Mouse (Mus musculus): ENCODE measurements around the gene Pknox2. TPM values are rescaled to one million over a fixed set of nuclear protein-coding genes. Genes with fewer than 3 reads are reported as not detected.

Pknox2 gene
- polyA plus RNA-seq, 1 experiment from 2014 or later: 35.0 TPM

GRCm38 (mm10) chr9:37093086-37093485, 54.1 kb downstream of the Pknox2 start:
- no peak overlapping the region for H3K9ac ChIP-seq
- H3K27ac ChIP-seq: no peak overlapping the region
- 6% methylated on average over 5 of the region's 5 CpGs for WGBS
- no peak for ATAC-seq (replicated peaks)
- H3K27me3 ChIP-seq (replicated peaks): no peaks in the 10 kb centered on the region
- no peak overlapping the region for H3K4me3 ChIP-seq
- no peaks in the 10 kb centered on the region for H3K36me3 ChIP-seq (replicated peaks)
- H3K4me1 ChIP-seq: peaks cover 17% of the 10 kb centered on the region
- no peaks in the 10 kb centered on the region for H3K9me3 ChIP-seq
- no peak overlapping the region for H3K4me2 ChIP-seq

GRCm38 (mm10) chr9:37089894-37090652, 57.1 kb downstream of the Pknox2 start:
- Histone ChIP-seq H3K27me3 (replicated peaks) (no peaks in the 10 kb centered on the region), H3K4me2 (no peak overlapping the region), H3K36me3 (replicated peaks) (no peaks in the 10 kb centered on the region), H3K27ac (no peak overlapping the region), H3K9me3 (no peaks in the 10 kb centered on the region), H3K4me3 (no peak overlapping the region), H3K4me1 (peaks cover 17% of the 10 kb centered on the region), H3K9ac (no peak overlapping the region)
- 39% methylated on average over 6 of the region's 6 CpGs for WGBS
- no peak for ATAC-seq (replicated peaks)

GRCm38 (mm10) chr9:37085370-37085769, 61.8 kb downstream of the Pknox2 start:
- ATAC-seq (replicated peaks): no peak
- WGBS: 47% methylated on average over 2 of the region's 2 CpGs
- Histone ChIP-seq H3K4me3 (no peak overlapping the region), H3K4me2 (no peak overlapping the region), H3K27me3 (replicated peaks) (no peaks in the 10 kb centered on the region), H3K27ac (no peak overlapping the region), H3K36me3 (replicated peaks) (no peaks in the 10 kb centered on the region), H3K9ac (no peak overlapping the region), H3K4me1 (no peaks in the 10 kb centered on the region), H3K9me3 (no peaks in the 10 kb centered on the region)

- H3K27me3 ChIP-seq (replicated peaks): no peaks in the 10 kb centered on the region
- no peaks in the 10 kb centered on the region for H3K9me3 ChIP-seq
- H3K4me3 ChIP-seq: no peak overlapping the region
- H3K4me2 ChIP-seq: no peak overlapping the region
- no peaks in the 10 kb centered on the region for H3K36me3 ChIP-seq (replicated peaks)
- H3K4me1 ChIP-seq: peaks cover 6% of the 10 kb centered on the region
- 90% methylated on average over 10 of the region's 10 CpGs for WGBS
- no peak for ATAC-seq (replicated peaks)
- no peak overlapping the region for H3K9ac ChIP-seq
- H3K27ac ChIP-seq: no peak overlapping the region
These were observed 65.0 kb downstream of the Pknox2 start for GRCm38 (mm10) chr9:37082246-37082645.

- H3K36me3 ChIP-seq (replicated peaks): no peaks in the 10 kb centered on the region
- WGBS: 92% methylated on average over 6 of the region's 6 CpGs
- no peak overlapping the region for H3K4me3 ChIP-seq
- H3K4me2 ChIP-seq: no peak overlapping the region
- H3K9ac ChIP-seq: no peak overlapping the region
- no peak overlapping the region for H3K27ac ChIP-seq
- ATAC-seq (replicated peaks): no peak
- H3K4me1 ChIP-seq: peaks cover 20% of the 10 kb centered on the region
- H3K9me3 ChIP-seq: no peaks in the 10 kb centered on the region
- H3K27me3 ChIP-seq (replicated peaks): no peaks in the 10 kb centered on the region
These were observed 66.9 kb downstream of the Pknox2 start for GRCm38 (mm10) chr9:37080309-37080708.

GRCm38 (mm10) chr9:37077063-37077418, 70.2 kb downstream of the Pknox2 start:
- Histone ChIP-seq H3K9ac (no peak overlapping the region), H3K9me3 (no peaks in the 10 kb centered on the region), H3K4me3 (no peak overlapping the region), H3K27me3 (replicated peaks) (no peaks in the 10 kb centered on the region), H3K36me3 (replicated peaks) (no peaks in the 10 kb centered on the region), H3K4me2 (no peak overlapping the region), H3K27ac (peak overlapping the region; percentile 73), H3K4me1 (peaks cover 20% of the 10 kb centered on the region)
- WGBS: 53% methylated on average over 2 of the region's 2 CpGs
- peak; percentile 41; the same call in 1 of the 2 replicates for ATAC-seq (replicated peaks)

- no peak overlapping the region for H3K4me3 ChIP-seq
- no peak overlapping the region for H3K9ac ChIP-seq
- peak; percentile 85 for ATAC-seq (replicated peaks)
- peak overlapping the region; percentile 73 for H3K27ac ChIP-seq
- H3K27me3 ChIP-seq (replicated peaks): no peaks in the 10 kb centered on the region
- no peaks in the 10 kb centered on the region for H3K36me3 ChIP-seq (replicated peaks)
- H3K4me1 ChIP-seq: peaks cover 20% of the 10 kb centered on the region
- no peaks in the 10 kb centered on the region for H3K9me3 ChIP-seq
- 7% methylated on average over 15 of the region's 15 CpGs for WGBS
- H3K4me2 ChIP-seq: 0 out of 2 replicates have a peak overlapping the region, but pooled peaks have one; percentile 15
These were observed 70.7 kb downstream of the Pknox2 start for GRCm38 (mm10) chr9:37076386-37077062.

GRCm38 (mm10) chr9:37075903-37076302, 71.3 kb downstream of the Pknox2 start:
- no peak for ATAC-seq (replicated peaks)
- H3K4me2 ChIP-seq: no peak overlapping the region

GRCm38 (mm10) chr9:37069391-37070312, 77.6 kb downstream of the Pknox2 start:
- WGBS: 94% methylated on average over 6 of the region's 6 CpGs
- no peak for ATAC-seq (replicated peaks)

More at GRCm38 (mm10) chr9:37075903-37076302, 71.3 kb downstream of the Pknox2 start:
- H3K27me3 ChIP-seq (replicated peaks): no peaks in the 10 kb centered on the region
- H3K36me3 ChIP-seq (replicated peaks): no peaks in the 10 kb centered on the region
- no peak overlapping the region for H3K4me3 ChIP-seq
- H3K9me3 ChIP-seq: no peaks in the 10 kb centered on the region
- 57% methylated on average over 4 of the region's 4 CpGs for WGBS
- no peak overlapping the region for H3K9ac ChIP-seq
- peak overlapping the region; percentile 73 for H3K27ac ChIP-seq
- H3K4me1 ChIP-seq: peaks cover 20% of the 10 kb centered on the region

GRCm38 (mm10) chr9:37067473-37067830, 79.8 kb downstream of the Pknox2 start:
- Histone ChIP-seq H3K9me3 (no peaks in the 10 kb centered on the region), H3K4me3 (no peak overlapping the region), H3K4me1 (peaks cover 20% of the 10 kb centered on the region), H3K27me3 (replicated peaks) (no peaks in the 10 kb centered on the region), H3K4me2 (no peak overlapping the region), H3K36me3 (replicated peaks) (no peaks in the 10 kb centered on the region), H3K27ac (peak overlapping the region; percentile 40; the same call in 1 of the 2 replicates), H3K9ac (no peak overlapping the region)
- 63% methylated on average over 5 of the region's 5 CpGs for WGBS
- peak; percentile 41; the same call in 1 of the 2 replicates for ATAC-seq (replicated peaks)

More at GRCm38 (mm10) chr9:37069391-37070312, 77.6 kb downstream of the Pknox2 start:
- Histone ChIP-seq H3K27me3 (replicated peaks) (no peaks in the 10 kb centered on the region), H3K9me3 (no peaks in the 10 kb centered on the region), H3K4me1 (peaks cover 20% of the 10 kb centered on the region), H3K36me3 (replicated peaks) (no peaks in the 10 kb centered on the region), H3K27ac (no peak overlapping the region), H3K4me2 (no peak overlapping the region), H3K9ac (no peak overlapping the region), H3K4me3 (no peak overlapping the region)

GRCm38 (mm10) chr9:37066732-37067472, 80.3 kb downstream of the Pknox2 start:
- Histone ChIP-seq H3K4me1 (peaks cover 20% of the 10 kb centered on the region), H3K36me3 (replicated peaks) (no peaks in the 10 kb centered on the region), H3K4me2 (no peak overlapping the region), H3K27me3 (replicated peaks) (no peaks in the 10 kb centered on the region), H3K27ac (peak overlapping the region; percentile 61), H3K9me3 (no peaks in the 10 kb centered on the region), H3K4me3 (no peak overlapping the region), H3K9ac (no peak overlapping the region)
- WGBS: 63% methylated on average over 8 of the region's 8 CpGs
- ATAC-seq (replicated peaks): peak; percentile 46; the same call in 1 of the 2 replicates
